Mouse (Mus musculus): Measurements from ENCODE around the gene Dnajc5. TPM values are rescaled to one million over a fixed set of nuclear protein-coding genes. Genes with fewer than 3 reads are reported as not detected.

The Dnajc5 gene
- polyA plus RNA-seq, 1 experiment from 2014 or later, result 120 TPM

DNA sequence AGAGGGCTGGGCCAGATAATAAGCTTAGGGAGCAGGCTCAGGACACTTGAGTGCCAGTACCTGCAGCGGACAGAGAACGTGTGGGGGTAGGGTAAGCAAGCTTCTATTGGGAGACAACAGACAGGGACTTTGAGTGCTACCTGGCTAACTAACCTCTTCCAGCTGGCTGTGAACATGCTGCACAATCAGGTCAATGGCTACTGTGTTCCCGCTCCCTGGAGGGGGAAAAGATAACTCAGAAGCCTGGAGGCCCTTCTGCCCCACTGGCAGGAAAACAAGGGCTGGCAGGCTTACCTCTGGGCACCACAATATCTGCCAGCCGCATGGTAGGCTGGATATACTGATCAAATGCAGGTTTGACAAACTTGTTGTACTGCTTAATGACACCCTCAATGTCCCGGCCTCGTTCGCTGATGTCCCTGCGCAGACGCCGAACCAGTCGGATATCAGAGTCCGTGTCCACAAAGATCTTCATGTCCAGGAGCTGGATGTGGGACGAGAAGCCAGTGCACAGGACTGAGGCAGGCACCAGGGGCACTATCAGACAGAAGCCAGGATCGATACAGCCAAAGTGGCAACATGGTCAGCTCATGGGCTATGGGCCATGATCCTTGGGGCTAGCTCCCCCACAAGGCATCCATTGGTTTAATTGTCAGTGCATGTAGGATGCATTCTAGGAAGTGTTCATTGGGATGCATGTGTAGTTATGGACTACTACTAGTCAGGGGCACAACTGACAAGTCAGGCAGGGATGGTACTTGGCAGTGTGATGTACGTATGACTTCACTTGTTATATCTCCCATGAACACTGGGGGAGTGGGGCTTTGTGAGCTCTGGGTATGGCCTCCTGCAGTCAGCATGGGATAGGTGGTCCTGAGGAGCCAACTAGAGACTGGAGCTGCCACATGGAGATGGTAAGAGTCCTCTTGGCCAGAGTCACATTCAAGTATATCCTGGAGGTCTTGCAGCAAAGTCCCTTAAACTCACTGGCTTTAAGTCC is 52.9 kb downstream of the Dnajc5 start:
- no peak overlapping the region for H3K27ac ChIP-seq (ENCODE audit: low read depth, low read length)
- H3K9me3 ChIP-seq (ENCODE audit: control insufficient read depth, low read length), result no peaks in the 10 kb centered on the region
- 91% methylated on average over 15 of the region's 15 CpGs for WGBS
- no peaks in the 10 kb centered on the region for H3K4me1 ChIP-seq (ENCODE audit: control insufficient read depth, insufficient read depth, low read length)
- no peaks in the 10 kb centered on the region for H3K27me3 ChIP-seq (ENCODE audit: control insufficient read depth, insufficient read depth, low read length)
- H3K4me2 ChIP-seq (ENCODE audit: low read depth), result no peak overlapping the region
- no peak overlapping the region for H3K9ac ChIP-seq (ENCODE audit: low read length)
- DNase-seq (ENCODE audit: low spot score) (no peak), ATAC-seq (ENCODE audit: insufficient read depth, low FRiP score, low TSS enrichment) (no peak)
- H3K4me3 ChIP-seq (ENCODE audit: low read depth, low read length), result no peak overlapping the region
- no peaks in the 10 kb centered on the region for H3K36me3 ChIP-seq (ENCODE audit: control insufficient read depth, insufficient read depth, low read length)

DNA sequence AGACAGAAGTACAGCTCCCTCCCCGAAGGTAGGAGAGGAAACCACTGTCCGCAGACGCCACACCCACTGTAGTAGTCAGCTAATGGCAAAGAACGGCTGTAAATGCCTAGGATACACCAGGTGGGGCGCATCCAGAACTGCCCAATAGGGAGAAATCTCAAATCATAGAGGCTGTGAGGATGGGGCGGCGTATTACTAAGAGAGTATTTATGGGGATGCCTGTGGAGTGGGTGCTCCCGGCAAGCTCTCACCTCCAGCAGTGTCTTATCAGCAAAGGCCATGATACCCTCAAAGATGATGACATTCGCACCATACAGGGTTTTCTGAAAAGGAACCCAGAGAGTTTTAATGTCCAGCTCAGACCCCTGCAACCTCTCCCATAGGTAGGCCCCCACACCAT is 53.7 kb downstream of the Dnajc5 start:
- H3K9ac ChIP-seq (ENCODE audit: low read length), result no peak overlapping the region
- no peak for ATAC-seq (ENCODE audit: insufficient read depth, low FRiP score, low TSS enrichment)
- no peak overlapping the region for H3K4me2 ChIP-seq (ENCODE audit: low read depth)
- no peaks in the 10 kb centered on the region for H3K27me3 ChIP-seq (ENCODE audit: control insufficient read depth, insufficient read depth, low read length)
- DNase-seq (ENCODE audit: low spot score), result no peak
- no peaks in the 10 kb centered on the region for H3K36me3 ChIP-seq (ENCODE audit: control insufficient read depth, insufficient read depth, low read length)
- H3K9me3 ChIP-seq (ENCODE audit: control insufficient read depth, low read length), result no peaks in the 10 kb centered on the region
- H3K27ac ChIP-seq (ENCODE audit: low read depth, low read length), result no peak overlapping the region
- WGBS, result 97% methylated on average over 9 of the region's 9 CpGs
- no peaks in the 10 kb centered on the region for H3K4me1 ChIP-seq (ENCODE audit: control insufficient read depth, insufficient read depth, low read length)
- H3K4me3 ChIP-seq (ENCODE audit: low read depth, low read length), result no peak overlapping the region

DNA sequence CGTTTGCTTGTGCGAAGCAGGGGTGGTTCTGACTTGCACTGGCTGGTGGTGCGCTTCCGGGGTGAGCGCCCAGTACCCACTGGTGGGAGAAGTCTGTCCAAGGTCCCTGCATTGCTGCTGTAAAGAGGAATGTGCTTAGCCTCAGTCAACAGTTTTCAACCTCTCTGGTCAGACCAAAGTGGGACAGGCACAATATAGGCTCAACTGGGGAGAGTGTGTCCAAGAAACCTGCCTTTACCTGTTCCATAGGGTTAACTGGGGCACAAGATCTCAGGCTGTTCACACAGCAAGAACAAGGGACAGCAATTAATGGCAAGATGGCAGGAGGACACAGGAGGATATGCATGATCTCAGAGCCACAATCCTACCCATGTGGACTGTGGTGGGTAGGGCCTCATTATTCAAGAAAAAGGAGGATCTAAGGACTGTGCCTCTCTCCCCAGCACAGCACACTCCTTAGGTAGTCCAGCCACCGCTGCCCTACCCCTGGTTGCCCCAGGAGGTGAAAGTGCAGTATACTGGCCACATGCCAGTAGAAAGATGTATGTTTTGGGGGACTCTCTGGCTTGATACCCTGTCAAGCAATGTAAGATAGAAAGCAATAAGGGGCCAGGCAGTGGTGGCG is 54.7 kb downstream of the Dnajc5 start:
- no peak overlapping the region for H3K4me3 ChIP-seq (ENCODE audit: low read depth, low read length)
- ATAC-seq (ENCODE audit: insufficient read depth, low FRiP score, low TSS enrichment) (no peak), DNase-seq (ENCODE audit: low spot score) (no peak)
- no peak overlapping the region for H3K27ac ChIP-seq (ENCODE audit: low read depth, low read length)
- H3K9me3 ChIP-seq (ENCODE audit: control insufficient read depth, low read length), result no peaks in the 10 kb centered on the region
- H3K27me3 ChIP-seq (ENCODE audit: control insufficient read depth, insufficient read depth, low read length), result no peaks in the 10 kb centered on the region
- no peaks in the 10 kb centered on the region for H3K4me1 ChIP-seq (ENCODE audit: control insufficient read depth, insufficient read depth, low read length)
- H3K36me3 ChIP-seq (ENCODE audit: control insufficient read depth, insufficient read depth, low read length), result no peaks in the 10 kb centered on the region
- H3K9ac ChIP-seq (ENCODE audit: low read length), result no peak overlapping the region
- WGBS, result 94% methylated on average over 7 of the region's 7 CpGs
- H3K4me2 ChIP-seq (ENCODE audit: low read depth), result no peak overlapping the region

DNA sequence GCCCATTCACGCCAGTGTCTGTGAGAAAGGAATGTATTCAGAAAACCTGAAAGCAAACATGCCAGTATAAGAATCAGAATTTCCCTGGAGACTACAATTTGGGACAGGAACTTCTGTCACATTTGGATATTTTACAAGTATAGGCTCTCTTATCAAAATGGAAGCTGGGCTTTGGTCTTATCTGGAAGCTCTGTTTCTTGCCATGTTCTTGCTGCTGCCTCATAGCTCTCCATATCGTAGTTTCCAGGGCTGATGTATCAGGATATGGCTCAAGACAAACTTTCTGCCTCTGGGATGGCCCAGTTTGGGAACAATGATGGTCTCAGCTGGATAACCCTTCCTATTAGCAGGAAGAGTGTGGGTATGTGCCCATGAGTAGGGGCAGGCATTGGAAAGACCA is 56.3 kb downstream of the Dnajc5 start:
- Histone ChIP-seq H3K4me2 (ENCODE audit: low read depth) (no peak overlapping the region), H3K27me3 (ENCODE audit: control insufficient read depth, insufficient read depth, low read length) (no peaks in the 10 kb centered on the region), H3K4me1 (ENCODE audit: control insufficient read depth, insufficient read depth, low read length) (0 out of 2 replicates have a peak, but pooled peaks cover 8% of the 10 kb centered on the region), H3K9ac (ENCODE audit: low read length) (no peak overlapping the region), H3K4me3 (ENCODE audit: low read depth, low read length) (no peak overlapping the region), H3K36me3 (ENCODE audit: control insufficient read depth, insufficient read depth, low read length) (no peaks in the 10 kb centered on the region; the same call in 1 of the 2 replicates), H3K9me3 (ENCODE audit: control insufficient read depth, low read length) (no peaks in the 10 kb centered on the region), H3K27ac (ENCODE audit: low read depth, low read length) (no peak overlapping the region)
- ATAC-seq (ENCODE audit: insufficient read depth, low FRiP score, low TSS enrichment), result no peak
- WGBS, result 91% methylated on average over 2 of the region's 2 CpGs
- no peak for DNase-seq (ENCODE audit: low spot score)

DNA sequence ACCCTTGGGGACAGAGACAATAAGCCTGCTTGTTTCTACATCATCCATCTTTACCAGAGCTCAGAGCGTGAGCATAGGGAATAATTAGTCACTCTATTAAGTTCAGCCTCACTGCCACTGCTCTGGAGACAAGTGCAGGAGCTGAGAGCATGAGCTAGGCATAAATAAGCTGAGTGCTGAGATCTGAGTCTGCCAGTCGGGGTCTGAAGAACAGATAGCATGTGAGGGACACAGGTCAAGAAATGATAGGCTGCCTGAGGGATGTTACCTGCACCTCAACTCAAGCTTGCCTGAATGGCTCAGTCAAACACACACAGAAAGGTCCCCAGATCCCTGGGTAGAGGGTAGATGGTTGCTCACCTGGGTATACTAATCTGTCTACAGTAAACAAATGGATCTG is 56.8 kb downstream of the Dnajc5 start:
- 0 out of 2 replicates have a peak, but pooled peaks cover 9% of the 10 kb centered on the region for H3K4me1 ChIP-seq (ENCODE audit: control insufficient read depth, insufficient read depth, low read length)
- 60% methylated on average over 2 of the region's 2 CpGs for WGBS
- no peak overlapping the region for H3K4me2 ChIP-seq (ENCODE audit: low read depth)
- DNase-seq (ENCODE audit: low spot score), result no peak
- no peak overlapping the region for H3K9ac ChIP-seq (ENCODE audit: low read length)
- no peaks in the 10 kb centered on the region for H3K27me3 ChIP-seq (ENCODE audit: control insufficient read depth, insufficient read depth, low read length)
- no peak for ATAC-seq (ENCODE audit: insufficient read depth, low FRiP score, low TSS enrichment)
- H3K36me3 ChIP-seq (ENCODE audit: control insufficient read depth, insufficient read depth, low read length), result no peaks in the 10 kb centered on the region; the same call in 1 of the 2 replicates
- no peak overlapping the region for H3K4me3 ChIP-seq (ENCODE audit: low read depth, low read length)
- no peaks in the 10 kb centered on the region for H3K9me3 ChIP-seq (ENCODE audit: control insufficient read depth, low read length)
- no peak overlapping the region for H3K27ac ChIP-seq (ENCODE audit: low read depth, low read length)

DNA sequence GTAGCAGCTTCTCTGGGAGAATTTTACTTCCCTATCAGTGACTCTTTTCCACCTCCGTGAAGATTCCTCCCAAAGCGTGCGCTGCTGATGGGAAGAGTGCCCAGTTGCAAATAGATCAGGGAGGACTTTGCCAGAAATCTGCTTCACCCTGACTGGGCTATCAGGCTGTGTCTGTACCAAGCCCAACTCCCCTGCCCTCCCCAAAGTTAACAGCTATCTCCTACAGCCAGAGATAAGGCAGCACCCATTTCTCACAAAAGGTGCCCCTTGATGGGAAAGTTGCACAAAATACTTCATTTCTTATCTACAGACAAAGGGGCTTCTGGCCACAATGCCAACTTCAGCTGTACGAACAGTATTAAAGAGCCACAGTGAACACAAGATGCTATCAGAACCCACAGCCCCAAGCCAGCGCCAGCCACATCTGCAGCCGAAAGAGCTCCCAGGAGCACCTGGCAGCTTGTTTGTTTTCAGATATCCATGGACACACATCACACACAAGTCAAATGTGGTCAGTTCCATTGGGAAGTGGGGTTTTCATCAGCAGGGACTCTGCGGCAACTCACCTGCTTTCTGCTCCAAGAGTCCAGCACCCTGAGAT is 57.8 kb downstream of the Dnajc5 start:
- H3K36me3 ChIP-seq (ENCODE audit: control insufficient read depth, insufficient read depth, low read length), result no peaks in the 10 kb centered on the region; the same call in 1 of the 2 replicates
- no peaks in the 10 kb centered on the region for H3K9me3 ChIP-seq (ENCODE audit: control insufficient read depth, low read length)
- no peaks in the 10 kb centered on the region for H3K27me3 ChIP-seq (ENCODE audit: control insufficient read depth, insufficient read depth, low read length)
- WGBS, result 84% methylated on average over 7 of the region's 7 CpGs
- DNase-seq (ENCODE audit: low spot score) (no peak), ATAC-seq (ENCODE audit: insufficient read depth, low FRiP score, low TSS enrichment) (no peak)
- H3K4me1 ChIP-seq (ENCODE audit: control insufficient read depth, insufficient read depth, low read length), result 0 out of 2 replicates have a peak, but pooled peaks cover 12% of the 10 kb centered on the region
- no peak overlapping the region for H3K9ac ChIP-seq (ENCODE audit: low read length)
- no peak overlapping the region for H3K27ac ChIP-seq (ENCODE audit: low read depth, low read length)
- H3K4me2 ChIP-seq (ENCODE audit: low read depth), result no peak overlapping the region
- H3K4me3 ChIP-seq (ENCODE audit: low read depth, low read length), result no peak overlapping the region

DNA sequence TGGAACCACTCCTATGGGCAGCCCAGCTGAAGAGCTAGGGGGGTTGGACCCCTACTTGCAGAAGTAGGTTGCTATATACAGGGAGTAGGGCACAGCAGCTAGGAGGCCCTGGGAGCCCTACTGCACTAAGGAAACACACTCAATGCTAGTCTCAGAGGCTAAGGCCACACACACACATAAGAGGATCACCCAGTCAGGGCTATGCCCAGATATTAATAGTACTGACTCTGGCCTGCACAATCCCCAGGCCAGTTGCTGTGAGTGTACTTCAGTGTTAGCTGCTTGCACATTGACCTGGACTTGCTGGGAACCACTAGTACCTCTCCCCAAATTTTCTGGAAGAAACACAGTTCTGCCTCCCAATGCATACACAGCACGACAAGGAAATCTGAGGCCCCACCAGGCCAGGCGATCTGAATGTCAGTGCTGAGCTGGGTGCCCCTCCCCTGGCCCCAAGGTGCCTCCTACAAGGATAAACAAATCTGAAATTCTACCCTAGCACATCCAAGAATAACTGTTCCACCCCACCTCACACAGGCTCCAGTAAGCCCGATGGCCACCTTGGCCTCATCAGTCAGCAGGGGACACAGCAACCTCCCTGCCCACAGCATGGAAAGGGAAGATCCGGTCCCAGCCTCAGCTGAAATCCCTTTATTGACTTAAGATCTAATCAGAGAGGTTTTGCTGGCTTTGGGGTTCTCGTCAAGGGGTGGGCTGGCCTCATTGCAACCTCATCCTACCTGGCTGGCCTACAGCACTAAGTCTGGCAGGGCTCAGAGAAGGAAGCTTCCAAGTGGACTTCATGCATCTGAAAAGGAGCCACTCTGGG is 58.7 kb downstream of the Dnajc5 start:
- 85% methylated on average over 5 of the region's 5 CpGs for WGBS
- no peak for DNase-seq (ENCODE audit: low spot score)

DNA sequence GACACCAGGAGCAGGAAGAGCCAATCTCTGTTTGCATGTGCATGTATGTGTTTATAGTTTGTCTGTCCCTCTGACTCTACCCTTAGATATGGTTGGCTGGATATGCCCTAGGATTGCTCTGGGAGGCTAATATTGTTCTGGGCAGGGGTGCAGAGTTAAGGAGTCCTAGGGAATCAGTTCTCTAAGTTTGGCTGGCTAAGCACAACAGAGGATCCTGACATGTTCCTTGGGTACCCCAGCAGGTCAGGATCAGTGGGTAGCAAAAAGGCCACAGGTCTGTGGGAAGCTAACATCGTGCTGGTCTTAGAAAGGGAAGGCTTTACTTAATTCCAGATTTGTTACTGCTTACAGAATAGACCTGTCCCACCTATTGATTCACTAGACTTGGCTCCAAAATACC is 59.4 kb downstream of the Dnajc5 start:
- WGBS, result 89% methylated on average over 1 of the region's 1 CpGs
- H3K9me3 ChIP-seq (ENCODE audit: control insufficient read depth, low read length), result no peaks in the 10 kb centered on the region
- ATAC-seq (ENCODE audit: insufficient read depth, low FRiP score, low TSS enrichment) (no peak), DNase-seq (ENCODE audit: low spot score) (no peak)
- H3K4me1 ChIP-seq (ENCODE audit: control insufficient read depth, insufficient read depth, low read length), result 0 out of 2 replicates have a peak, but pooled peaks cover 12% of the 10 kb centered on the region
- no peak overlapping the region for H3K4me2 ChIP-seq (ENCODE audit: low read depth)
- no peaks in the 10 kb centered on the region for H3K27me3 ChIP-seq (ENCODE audit: control insufficient read depth, insufficient read depth, low read length)
- no peak overlapping the region for H3K9ac ChIP-seq (ENCODE audit: low read length)
- no peak overlapping the region for H3K4me3 ChIP-seq (ENCODE audit: low read depth, low read length)
- H3K36me3 ChIP-seq (ENCODE audit: control insufficient read depth, insufficient read depth, low read length), result peaks cover 2% of the 10 kb centered on the region
- no peak overlapping the region for H3K27ac ChIP-seq (ENCODE audit: low read depth, low read length)

More for the DNA sequence above, 58.7 kb downstream of the Dnajc5 start:
- Histone ChIP-seq H3K27me3 (ENCODE audit: control insufficient read depth, insufficient read depth, low read length) (no peaks in the 10 kb centered on the region), H3K27ac (ENCODE audit: low read depth, low read length) (no peak overlapping the region), H3K4me1 (ENCODE audit: control insufficient read depth, insufficient read depth, low read length) (0 out of 2 replicates have a peak, but pooled peaks cover 12% of the 10 kb centered on the region), H3K4me3 (ENCODE audit: low read depth, low read length) (no peak overlapping the region), H3K9me3 (ENCODE audit: control insufficient read depth, low read length) (no peaks in the 10 kb centered on the region), H3K36me3 (ENCODE audit: control insufficient read depth, insufficient read depth, low read length) (no peaks in the 10 kb centered on the region; the same call in 1 of the 2 replicates), H3K9ac (ENCODE audit: low read length) (no peak overlapping the region), H3K4me2 (ENCODE audit: low read depth) (no peak overlapping the region)
- no peak for ATAC-seq (ENCODE audit: insufficient read depth, low FRiP score, low TSS enrichment)
